Mouse (Mus musculus): ENCODE results near the gene Cenpb.

Gene Cenpb

DNA sequence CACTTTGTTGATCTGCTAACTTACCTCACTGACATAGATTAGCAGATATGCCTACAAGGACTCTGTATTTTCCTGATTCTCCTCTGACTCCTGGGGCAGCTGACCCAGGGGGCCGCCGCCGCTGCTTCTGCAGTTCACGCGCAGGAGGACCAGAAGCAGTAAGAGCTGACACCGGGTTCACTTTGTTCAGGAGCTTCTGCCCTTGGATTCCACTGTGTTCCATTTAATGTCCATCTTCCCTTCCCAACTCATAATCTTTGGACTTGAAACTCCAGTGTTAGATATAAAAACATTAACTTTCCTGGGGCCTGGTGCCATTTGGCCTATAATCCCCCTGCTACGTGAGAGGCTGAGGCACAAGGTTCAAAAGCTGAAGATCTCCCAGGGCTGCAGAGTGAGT, 15.9 kb downstream of the Cenpb start:
- peak; percentile 43 for DNase-seq

DNA sequence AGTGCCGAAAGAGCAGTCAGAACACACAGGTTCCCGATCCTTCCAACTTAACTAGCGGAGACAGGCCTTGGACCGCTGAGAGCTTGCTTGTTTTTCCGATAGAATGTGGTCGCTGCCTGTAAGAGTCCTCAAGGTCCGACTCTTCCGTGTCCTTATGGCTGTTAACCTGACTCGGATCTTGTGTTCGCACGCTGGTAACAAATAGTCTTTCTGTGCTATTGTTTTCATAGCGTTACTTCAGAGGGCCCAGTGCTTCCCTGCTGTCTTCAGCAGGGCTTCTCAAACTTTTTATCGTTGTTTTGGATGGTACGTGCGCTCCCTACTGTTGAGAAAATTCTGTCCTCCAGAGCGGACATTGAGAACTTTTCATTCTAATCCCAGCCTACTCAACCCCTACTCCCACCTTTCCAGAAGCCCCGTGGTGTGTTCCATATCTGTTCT, 19.2 kb downstream of the Cenpb start:
- DNase-seq, result peak; percentile 55

DNA sequence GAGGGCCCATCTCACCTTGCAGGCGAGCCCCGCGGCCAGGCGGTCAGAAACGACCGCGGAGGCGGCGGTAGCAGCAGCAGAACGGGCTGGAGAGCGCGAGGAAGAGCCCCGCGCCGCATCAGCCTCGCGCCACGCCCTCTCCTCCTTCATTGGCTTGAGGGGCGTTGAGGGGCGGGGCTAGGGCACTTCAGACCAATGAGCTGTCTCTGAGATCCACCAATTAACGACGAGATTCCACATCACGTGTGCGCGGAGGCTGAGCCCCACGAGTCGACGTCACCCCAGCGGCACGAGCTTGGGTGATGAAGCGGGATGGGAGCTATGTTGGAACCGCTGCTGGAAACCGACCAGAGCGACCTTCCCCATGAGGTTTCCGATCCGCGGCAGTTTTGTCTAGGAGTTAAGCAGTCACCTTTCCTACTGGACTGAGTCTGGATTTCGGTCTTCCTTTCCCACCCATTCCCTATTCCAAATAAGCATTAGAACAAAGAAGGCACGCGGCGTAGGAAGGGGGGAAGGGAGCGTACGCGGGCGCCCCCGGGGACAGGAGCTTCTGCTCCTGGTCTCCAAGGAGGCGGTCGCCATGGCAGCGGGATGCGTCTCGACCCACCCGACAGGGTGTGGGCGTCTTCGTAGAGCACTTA, 19.8 kb downstream of the Cenpb start, which contains the start of gene 1700037H04Rik:
1700037H04Rik (minus strand) TSS at position 144 of the 644 bp plus-strand sequence.
- peak; percentile 99 for DNase-seq

DNA sequence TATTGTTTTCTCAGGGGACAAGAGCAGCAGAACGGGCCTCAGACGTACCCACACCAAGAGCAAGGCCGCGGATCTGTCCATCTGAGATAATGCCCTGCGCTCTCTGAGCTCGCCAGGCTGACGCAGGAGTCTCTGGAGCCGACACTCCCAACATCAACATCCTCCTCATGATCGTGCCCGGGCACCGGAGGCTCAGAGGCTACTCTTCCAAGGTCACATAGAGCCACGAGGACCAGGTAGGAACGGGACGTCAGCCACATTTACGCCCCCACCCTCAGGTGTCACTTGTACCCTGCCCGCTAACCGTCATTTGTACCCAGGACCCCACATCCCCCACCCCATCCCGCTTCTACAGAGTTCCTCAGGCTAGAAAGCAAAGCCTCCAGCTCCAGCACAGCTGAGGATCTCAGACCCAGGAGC, 20.4 kb downstream of the Cenpb start:
- DNase-seq, result peak; percentile 61

DNA sequence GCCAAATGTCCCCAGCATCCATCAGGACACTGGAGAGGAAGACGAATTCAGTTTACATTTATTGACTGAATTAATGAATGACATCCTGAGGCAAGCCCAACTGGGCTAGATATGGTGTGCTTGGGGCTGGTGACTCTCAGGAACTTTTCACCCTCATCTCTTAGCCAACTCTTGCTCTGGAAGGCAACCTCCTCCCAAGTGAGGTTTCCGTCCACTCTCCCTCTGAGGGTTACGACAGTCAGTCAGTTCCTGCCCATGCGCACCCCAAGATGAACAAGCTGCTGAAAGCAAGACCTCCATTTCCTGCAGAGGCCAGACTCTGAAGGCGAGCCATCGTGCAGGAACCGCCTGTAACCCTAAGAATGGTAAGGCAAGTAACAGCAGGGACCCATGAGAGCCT, 22.9 kb downstream of the Cenpb start:
- DNase-seq, result no peak

DNA sequence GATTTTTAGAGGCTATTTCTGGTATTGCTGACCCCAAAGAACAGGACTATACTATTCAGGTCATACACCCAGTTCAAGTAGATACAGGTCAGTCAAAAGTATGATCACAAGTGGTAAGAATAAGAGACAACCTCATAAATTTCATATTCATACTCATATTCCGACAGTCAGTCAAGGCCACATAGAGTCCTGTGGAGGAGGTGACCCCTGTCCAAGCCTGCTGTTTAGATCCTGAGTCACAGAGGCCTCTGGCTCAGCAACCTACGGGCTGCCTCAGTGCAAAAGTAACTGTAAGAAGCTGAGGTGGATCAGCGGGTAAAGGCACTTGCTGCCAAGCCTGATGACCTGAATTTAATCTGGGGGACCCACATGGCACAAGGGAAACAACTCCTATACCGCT, 25.8 kb downstream of the Cenpb start:
- no peak for DNase-seq

DNA sequence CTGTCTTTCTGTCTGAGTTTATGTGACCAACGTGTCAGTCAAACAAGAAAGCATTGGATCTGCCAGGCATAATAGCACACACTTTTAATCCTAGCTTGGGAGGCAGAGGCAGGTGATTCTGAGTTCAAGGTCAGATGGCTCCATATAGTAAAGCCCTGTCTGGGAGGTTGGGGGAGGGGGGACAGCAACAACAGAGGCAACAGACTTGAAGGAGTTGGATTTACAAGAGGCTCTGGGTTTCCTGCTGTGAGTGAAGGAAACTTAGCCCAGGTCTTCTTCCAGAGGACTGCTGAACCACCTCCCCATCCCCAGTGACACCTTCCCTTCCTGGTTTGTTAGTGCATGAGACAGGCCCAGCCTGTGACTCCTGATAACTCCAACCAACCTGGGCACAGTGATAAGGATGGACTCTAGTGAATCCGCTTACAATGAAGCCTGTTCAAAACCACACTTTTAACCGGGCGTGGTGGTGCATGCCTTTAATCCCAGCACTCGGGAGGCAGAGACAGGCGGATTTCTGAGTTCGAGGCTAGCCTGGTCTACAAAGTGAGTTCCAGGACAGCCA, 27.6 kb downstream of the Cenpb start:
- no peak for DNase-seq

DNA sequence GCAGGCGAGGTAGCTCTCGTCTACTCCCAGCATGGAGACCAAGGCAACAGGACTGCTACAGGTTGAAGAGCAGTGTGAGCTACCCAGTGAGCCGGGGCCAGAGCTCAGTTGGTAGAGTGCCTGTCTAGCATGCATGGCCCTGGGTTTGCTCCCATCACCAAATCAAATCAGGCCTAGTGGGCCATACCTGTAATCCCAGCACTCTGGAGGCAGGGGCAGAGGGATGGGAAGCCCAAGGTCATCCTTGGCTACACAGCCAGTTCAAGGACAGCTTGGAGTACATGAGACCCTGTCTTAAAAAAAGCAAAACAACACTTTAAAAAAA, 30.7 kb downstream of the Cenpb start:
- no peak for DNase-seq

DNA sequence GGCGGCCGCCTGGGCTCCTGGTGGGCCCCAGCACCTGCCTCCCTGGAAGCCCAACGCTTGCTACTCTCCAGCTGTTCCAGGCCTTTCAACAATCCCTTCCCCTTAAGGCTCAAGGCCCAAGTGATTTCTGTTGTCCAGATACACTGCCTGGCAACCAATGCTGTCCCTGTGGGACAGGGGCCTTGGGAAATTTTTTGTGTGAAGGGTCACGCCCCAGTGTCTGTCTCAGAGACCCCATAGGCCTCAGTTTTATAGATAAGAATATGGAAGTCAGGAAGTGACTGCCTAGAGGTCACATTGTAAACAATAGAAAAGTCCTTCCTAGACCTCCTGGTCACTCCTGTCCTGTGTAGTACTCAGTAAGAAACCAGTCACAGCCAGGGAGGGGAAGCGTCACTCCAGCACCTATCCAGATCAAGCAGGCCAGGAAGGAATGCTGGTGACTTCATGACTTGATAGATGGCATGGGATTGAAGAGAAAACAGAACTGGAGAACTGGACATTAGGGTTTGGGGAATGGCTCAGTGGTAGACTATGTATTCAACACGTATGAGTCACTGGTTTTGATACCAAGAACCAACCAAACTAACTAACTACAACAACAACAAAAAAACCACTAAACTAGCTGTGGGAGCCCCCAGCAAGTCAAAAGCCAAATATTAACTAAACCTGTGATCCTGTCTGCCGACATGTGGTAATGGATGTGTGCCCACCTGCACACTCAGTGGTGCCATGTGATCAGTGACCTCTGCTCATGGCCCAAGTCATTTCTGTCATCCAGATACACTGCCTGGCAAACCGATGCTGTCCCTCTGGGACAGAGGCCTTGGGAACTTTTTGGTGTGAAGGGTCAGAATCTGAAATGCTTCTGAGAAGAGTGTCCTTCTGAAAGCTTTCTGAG, 31.3 kb downstream of the Cenpb start:
- no peak for DNase-seq

DNA sequence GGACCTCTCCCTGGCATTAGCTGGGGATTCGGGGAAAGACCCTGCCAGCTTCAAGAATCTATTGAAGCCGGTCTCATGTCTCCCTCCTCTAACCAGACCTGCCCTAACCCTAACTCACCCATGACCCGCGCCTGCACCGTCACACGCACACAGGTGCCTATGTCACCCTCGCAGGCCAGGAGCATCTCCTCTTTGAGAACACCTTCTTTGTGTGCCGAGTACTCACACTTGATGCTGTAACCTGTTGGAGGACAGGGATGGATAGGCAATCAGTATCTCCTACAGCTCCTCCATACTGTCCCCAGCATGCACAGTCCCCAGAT, 32.9 kb downstream of the Cenpb start:
- DNase-seq, result no peak

DNA sequence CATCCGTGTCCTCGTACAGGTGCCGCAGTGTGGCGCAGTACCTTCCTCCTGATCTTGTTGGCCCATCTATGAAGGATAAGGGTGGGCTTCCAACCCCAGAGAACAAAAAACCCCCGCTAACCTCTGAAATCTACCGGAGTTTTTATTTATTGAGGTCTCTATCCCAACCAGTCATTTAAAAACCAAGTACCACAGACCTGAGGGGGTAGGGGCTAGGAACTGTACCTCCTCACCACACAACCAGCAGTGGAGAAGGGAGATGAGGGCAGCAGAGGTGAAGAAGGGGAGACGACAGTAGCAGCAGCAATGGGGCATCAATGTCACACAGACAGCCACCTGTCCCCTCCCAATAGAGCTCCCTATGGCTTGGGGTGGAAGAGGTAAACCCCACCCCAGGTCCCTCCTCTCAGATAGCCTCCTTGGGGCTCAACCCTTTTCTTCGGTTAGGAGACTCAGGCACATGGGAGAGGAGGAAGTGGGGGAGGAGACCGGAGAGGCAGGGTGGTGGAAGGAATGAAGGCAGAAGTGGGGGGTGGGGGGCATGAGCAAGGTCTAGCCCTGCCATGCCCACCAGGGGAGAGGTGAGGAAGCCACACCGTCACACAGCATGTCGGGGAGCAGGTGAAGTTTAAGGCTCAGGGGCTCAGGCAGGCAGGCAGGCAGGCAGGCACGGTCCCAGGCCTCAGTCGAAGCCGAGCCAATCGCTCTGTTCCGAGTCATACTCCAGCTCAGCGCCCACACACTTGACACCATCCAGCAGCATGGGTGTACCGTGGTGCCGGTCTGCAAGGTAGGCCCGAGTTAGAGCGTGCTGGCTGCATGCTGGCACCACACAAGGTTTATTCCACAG, 33.4 kb downstream of the Cenpb start:
- DNase-seq, result no peak

DNA sequence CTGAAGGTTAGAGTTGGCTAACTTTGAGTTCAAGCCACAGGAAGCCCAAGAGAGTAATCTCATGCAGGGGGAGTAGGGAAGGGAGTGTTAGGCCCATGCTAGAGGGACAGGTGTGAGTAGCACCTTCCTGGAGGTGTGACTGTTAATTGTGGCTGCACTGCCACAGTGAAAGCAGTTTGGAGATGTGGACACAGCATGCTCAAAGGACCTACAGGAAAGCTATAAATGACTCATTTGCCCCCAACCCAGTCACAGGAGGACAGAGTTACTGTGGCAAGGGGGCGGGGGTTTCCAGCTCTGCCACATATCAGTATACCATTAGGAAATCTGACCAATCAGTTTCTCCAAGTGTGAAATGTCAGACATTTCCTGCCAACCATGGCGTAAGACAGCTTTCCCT, 34.3 kb downstream of the Cenpb start:
- DNase-seq, result no peak

DNA sequence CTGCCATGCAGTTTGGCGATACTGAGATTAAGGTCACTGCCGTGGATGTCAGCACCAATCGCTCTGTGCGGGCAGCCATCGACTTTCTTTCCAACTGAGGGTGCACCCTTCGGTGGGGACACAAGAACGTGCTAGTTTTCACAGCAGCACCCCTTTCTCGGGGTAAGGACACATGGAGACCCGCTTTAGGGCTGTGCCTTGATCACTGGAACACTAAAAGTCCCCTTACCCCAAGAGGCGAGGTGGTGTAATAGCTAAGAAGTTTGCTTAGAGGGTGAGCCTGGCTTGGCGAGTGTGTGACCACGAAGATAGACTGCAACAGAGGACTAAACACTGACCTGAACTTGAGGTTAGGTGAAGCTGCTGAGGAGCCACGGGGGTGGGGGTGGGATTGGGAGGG, 34.7 kb downstream of the Cenpb start:
- DNase-seq, result no peak

DNA sequence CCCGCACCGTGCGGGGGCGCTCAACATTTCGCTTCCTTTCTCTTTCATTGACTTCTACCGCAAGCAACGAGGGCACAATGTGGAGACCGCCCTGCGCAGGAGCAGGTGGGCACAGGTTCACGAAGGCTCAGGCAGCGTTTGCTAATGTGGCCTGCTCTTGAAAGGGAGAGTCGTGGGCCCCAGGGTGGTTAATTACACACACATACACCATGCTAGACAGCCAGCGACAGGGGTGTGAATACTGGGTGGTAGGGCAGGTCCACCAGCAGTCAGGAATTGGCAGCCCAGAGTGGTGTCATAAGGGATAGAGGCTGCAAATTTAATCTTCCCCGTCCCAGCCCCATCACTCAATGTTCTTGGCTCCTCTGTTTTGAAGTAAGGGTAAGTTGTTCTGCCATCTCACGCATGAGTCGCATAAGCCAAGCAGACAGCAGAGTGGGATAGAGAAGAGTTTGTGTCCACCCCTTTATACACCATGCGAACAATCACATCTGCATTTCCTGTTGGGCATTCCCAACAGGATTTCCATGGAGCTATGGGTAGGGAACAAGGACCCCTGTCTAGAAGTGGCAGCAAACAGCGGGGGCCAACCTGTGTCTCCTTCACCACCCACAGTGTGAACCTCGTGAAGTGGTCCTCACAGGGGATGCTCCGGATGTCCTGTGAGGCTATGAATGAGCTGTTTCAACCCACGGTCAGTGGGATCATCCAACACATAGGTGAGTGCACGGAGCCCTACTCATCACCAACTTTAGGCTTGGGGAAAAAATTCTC, 36.7 kb downstream of the Cenpb start:
- no peak for DNase-seq

DNA sequence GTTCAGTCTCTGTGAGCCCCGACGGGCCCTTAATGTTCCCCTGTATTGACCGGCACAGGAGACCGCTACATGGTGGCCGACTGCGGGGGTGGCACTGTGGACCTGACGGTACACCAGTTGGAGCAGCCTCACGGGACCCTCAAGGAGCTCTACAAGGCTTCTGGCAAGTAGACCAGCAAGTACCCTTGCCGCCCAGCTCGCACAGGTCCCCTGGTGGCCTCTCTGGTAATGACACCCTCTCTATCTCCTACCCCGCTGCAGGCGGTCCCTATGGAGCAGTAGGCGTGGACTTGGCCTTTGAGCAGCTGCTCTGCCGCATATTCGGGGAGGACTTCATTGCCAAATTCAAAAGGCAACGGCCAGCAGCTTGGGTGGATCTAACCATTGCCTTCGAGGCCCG, 37.3 kb downstream of the Cenpb start:
- DNase-seq, result peak; percentile 91

DNA sequence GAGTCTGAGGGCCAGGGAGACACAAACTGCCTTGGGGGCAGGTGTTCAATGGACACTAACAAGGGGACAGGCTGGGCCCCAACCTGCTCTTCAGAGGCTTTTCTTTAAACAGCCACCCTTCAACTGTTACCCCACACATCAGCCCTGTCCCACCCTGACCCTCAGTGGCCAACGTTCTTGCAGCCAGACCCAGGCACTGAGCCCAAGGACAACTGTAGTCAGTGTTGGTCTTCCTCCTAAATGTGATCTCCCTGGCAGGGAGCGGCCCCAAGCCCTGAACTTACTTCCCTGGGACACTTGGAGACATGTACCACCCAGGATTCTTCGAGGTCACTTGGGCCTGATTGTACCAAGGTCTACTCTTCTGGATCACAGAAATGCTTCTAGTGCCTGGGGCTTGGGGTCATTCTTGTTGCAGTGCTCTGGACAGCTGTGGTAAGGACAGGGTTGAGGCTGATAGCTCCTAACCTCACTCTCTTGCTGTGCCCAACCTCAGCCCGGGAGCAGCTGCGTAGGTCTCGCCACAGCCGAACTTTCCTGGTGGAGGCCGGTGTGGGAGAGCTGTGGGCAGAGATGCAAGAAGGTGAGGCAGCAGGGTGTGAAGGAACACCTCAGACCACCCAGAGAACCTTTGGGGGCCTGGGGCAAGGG, 38.4 kb downstream of the Cenpb start:
- DNase-seq, result no peak

DNA sequence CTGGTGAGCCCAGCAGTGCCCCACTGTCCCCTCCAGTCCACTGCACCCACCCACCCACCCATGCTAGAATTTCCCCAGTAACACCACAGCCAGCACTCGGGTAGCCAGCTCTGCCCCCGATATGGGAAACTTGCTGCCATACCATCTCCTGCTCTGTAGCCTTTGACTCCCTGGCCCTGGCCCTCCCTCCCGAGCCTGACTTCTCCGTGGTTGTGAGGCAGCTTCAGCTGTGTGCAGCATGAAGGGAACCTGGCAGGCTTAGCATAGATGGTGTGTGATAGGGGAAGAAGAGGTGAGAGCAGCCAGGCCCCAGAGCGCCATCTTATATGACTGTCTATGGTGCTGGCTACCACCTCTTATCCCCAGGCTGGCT, 39.3 kb downstream of the Cenpb start:
- DNase-seq, result no peak

DNA sequence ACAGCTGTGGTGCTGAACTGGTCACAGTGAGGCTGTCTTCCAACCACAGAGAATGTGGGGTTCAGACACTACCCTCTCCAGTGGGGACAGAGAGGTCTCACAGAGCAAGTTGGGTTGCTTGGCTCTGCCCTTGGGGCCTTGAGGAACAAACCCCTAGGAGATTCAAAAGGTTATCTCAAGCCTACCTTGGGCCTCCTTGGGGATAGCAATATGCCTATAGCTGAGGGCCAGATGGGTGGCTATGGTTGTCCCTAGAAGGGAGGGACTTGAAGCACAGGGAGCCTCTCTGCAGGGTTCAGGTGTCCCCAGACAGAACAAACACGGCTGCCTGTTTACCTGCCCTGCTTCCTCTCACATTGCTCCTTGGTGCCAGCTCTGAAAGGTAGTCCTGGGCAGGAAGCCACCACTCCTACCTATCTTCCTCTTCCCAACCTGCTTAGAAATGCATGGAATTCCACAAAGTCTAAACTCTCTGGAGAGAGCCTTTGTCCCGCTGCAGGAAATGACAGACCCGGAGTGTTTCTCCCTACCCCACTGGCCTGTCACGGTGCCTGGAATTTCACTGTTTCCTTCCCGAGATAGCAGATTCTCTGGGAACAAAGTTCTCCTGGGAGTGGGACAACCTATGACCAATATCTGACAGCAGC, 39.9 kb downstream of the Cenpb start:
- peak; percentile 60 for DNase-seq

DNA sequence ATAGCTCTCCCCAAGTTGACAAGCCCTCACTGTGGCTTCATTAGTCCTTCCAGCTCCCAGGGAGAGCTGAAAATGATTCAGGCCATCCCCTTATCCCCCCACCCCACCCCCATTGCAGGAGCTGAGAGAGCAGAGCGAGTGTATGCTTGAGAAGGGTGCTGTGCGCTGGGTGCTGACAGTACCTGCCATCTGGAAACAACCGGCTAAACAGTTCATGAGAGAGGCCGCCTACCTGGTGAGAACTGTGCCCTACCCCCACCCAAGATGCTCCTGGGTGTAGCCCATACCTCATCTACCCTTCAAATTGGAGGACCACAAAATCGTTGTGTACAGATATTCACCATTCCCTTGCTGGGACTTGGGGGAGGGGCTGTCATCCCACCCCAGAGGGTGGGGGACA, 40.6 kb downstream of the Cenpb start:
- peak; percentile 5 for DNase-seq

DNA sequence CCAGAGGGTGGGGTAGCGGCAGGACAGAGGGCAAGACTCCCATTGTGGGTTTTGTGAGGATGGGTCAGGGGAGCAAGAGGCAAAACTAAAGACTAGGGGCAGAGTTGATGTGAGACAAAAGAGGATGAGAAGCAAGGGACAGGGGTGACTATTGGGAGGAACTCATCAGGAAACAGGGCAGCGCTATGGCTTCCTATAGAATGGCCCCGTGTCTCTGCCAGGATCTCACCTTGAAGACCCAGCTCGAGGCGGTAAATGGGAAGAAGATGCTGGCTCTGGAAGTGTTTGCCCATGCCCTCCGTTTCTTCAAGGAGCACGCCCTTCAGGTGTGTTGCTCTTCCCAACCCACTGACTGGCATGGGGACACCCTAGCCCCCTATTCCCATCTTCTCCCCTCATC, 41.1 kb downstream of the Cenpb start:
- peak; percentile 5 for DNase-seq

DNA sequence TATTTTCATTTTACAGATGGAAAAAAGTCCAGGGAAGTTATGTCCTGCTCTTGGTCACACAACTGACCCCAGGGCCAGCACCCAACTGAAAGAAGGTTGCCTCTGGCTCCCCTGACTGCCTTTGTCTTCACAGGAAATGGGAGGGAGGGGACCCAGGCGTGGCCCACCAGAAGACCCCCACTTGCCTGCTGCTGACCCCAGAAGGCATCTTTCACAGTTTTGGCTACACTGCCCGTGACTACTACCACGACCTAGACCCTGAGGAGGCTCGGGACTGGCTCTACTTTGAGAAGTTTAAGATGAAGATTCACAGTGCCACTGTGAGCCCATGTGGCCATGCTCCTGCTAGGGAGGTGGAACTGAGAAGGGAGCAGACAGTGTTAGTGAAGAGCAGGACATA, 41.6 kb downstream of the Cenpb start:
- DNase-seq, result peak; percentile 3

All from kidney, postnatal 10 days (tissue).